ENCODE assay signal across 15 mouse cellular contexts in genomic region chr12:26877284-26877683, GRCm38 (mm10).
A peak's percentile ranks its signal among the peaks of the same experiment; 100 is the strongest.
DNase-seq lines count a peak whose midpoint lies in the region; ATAC-seq and TF ChIP-seq lines count a peak whose summit lies in the region.
"Had no signal": no experiment of that assay in that cellular context is flagged by ENCODE, and none has a peak within 500 bp of the region (broad histone marks: within the 10 kb centered on the region; RNA-seq: fewer than 3 reads in every experiment).

No protein-coding gene starts in this region.

- no peak for ATAC-seq in hindbrain, embryonic 11.5 days (ENCODE audit: low FRiP score)
- peak; percentile 33 for ATAC-seq in Patski
- peak; percentile 54 for ATAC-seq in forebrain, embryonic 16.5 days
- ATAC-seq in midbrain, embryonic 14.5 days (ENCODE audit: low FRiP score, low TSS enrichment): no peak
- no peak for ATAC-seq in liver, embryonic 11.5 days (replicated peaks; ENCODE audit: low FRiP score)

- WGBS in hindbrain, embryonic 10.5 days: 85% methylated on average over 3 of the region's 3 CpGs
- 84% methylated on average over 3 of the region's 3 CpGs for WGBS in hindbrain, embryonic 11.5 days
- 23% methylated on average over 3 of the region's 3 CpGs for WGBS in forebrain, embryonic 16.5 days
- WGBS in midbrain, embryonic 14.5 days: 57% methylated on average over 3 of the region's 3 CpGs
- 85% methylated on average over 3 of the region's 3 CpGs for WGBS in liver, embryonic 11.5 days
- WGBS in heart, adult 2 months: 82% methylated on average over 3 of the region's 3 CpGs

- TF ChIP-seq POLR2A in heart, adult 2 months (IDR thresholded peaks at IDR 0.05; ENCODE audit: insufficient read depth, low read depth, low read length): no peak

- no peak for TF ChIP-seq EP300 in heart, adult 2 months (IDR thresholded peaks at IDR 0.05; ENCODE audit: insufficient read depth, low read depth, low read length)

- no peak for DNase-seq in hindbrain, embryonic 10.5 days (ENCODE audit: low spot score)
- DNase-seq in hindbrain, embryonic 11.5 days (ENCODE audit: low spot score): no peak
- DNase-seq in Patski (ENCODE audit: low read depth, low spot score): no peak
- DNase-seq in midbrain, embryonic 14.5 days: no peak
- DNase-seq in cerebellum, postnatal 36 days: no peak
- no peak for DNase-seq in liver, embryonic 11.5 days (ENCODE audit: low spot score)
- no peak for DNase-seq in heart, adult 2 months
- DNase-seq: adrenal gland, adult 2 months; gastrocnemius, postnatal 36 days; heart, postnatal 14 days; kidney, postnatal 10 days; thymus, postnatal 4 days had no signal

- H3K4me1 ChIP-seq in hindbrain, embryonic 10.5 days (replicated peaks): peaks cover 32% of the 10 kb centered on the region
- no peaks in the 10 kb centered on the region for H3K4me1 ChIP-seq in hindbrain, embryonic 11.5 days (replicated peaks; ENCODE audit: control insufficient read depth, insufficient read depth, low read length)
- H3K4me1 ChIP-seq in forebrain, embryonic 16.5 days (replicated peaks; ENCODE audit: control insufficient read depth, insufficient read depth, low read length): peaks cover 21% of the 10 kb centered on the region
- peaks cover 13% of the 10 kb centered on the region; the same call in 1 of the 2 replicates for H3K4me1 ChIP-seq in midbrain, embryonic 14.5 days (ENCODE audit: control insufficient read depth, insufficient read depth, low read length)
- H3K4me1 ChIP-seq in liver, embryonic 11.5 days (replicated peaks; ENCODE audit: control insufficient read depth, insufficient read depth, low read length): no peaks in the 10 kb centered on the region
- no peaks in the 10 kb centered on the region for H3K4me1 ChIP-seq in heart, adult 2 months (ENCODE audit: control insufficient read depth, insufficient read depth, low read length)

- no peaks in the 10 kb centered on the region for H3K27me3 ChIP-seq in hindbrain, embryonic 10.5 days (ENCODE audit: insufficient read depth, poor library complexity, severe bottlenecking)
- no peaks in the 10 kb centered on the region for H3K27me3 ChIP-seq in hindbrain, embryonic 11.5 days (ENCODE audit: control insufficient read depth, insufficient read depth, low read length)
- no peaks in the 10 kb centered on the region for H3K27me3 ChIP-seq in Patski
- no peaks in the 10 kb centered on the region for H3K27me3 ChIP-seq in forebrain, embryonic 16.5 days (replicated peaks; ENCODE audit: control insufficient read depth, insufficient read depth, low read length)
- no peaks in the 10 kb centered on the region for H3K27me3 ChIP-seq in midbrain, embryonic 14.5 days (ENCODE audit: control insufficient read depth, insufficient read depth, low read length)
- H3K27me3 ChIP-seq in liver, embryonic 11.5 days (replicated peaks; ENCODE audit: control insufficient read depth, insufficient read depth, low read length): no peaks in the 10 kb centered on the region
- no peaks in the 10 kb centered on the region for H3K27me3 ChIP-seq in heart, adult 2 months (ENCODE audit: control insufficient read depth, insufficient read depth, low read length)
- H3K27me3 ChIP-seq: embryonic facial prominence, embryonic 12.5 days had no signal

- CTCF ChIA-PET in Patski (lab: Charles Lee): interaction anchor here (1.2 kb wide), 1 partner anchor 118 kb away, joined by 3 read pairs; no protein-coding TSS in a partner anchor

- H3K9ac ChIP-seq in hindbrain, embryonic 11.5 days (ENCODE audit: low read depth, low read length): no peak overlapping the region
- H3K9ac ChIP-seq in forebrain, embryonic 16.5 days (replicated peaks; ENCODE audit: low read depth, low read length): peak overlapping the region; percentile 46
- no peak overlapping the region for H3K9ac ChIP-seq in midbrain, embryonic 14.5 days (replicated peaks; ENCODE audit: low read length)
- H3K9ac ChIP-seq in liver, embryonic 11.5 days (ENCODE audit: low read depth, low read length): no peak overlapping the region
- H3K9ac ChIP-seq in heart, adult 2 months (ENCODE audit: low read depth, low read length): no peak overlapping the region
- H3K9ac ChIP-seq: embryonic facial prominence, embryonic 12.5 days had no signal

- in situ Hi-C loops in Patski (cut with MboI; ENCODE audit: low pct_unique_long_range_greater_than_20kb): no loop called here

- POLR2A ChIA-PET in Patski (lab: Charles Lee): no interaction called here

- no peaks in the 10 kb centered on the region for H3K79me2 ChIP-seq in heart, adult 2 months (replicated peaks; ENCODE audit: control insufficient read depth, insufficient read depth, low read length)

- peak overlapping the region; percentile 76 for H3K27ac ChIP-seq in hindbrain, embryonic 10.5 days
- H3K27ac ChIP-seq in hindbrain, embryonic 11.5 days (ENCODE audit: low read depth, low read length): no peak overlapping the region
- H3K27ac ChIP-seq in forebrain, embryonic 16.5 days (ENCODE audit: low read length): peak overlapping the region; percentile 97
- H3K27ac ChIP-seq in midbrain, embryonic 14.5 days (replicated peaks; ENCODE audit: low read depth, low read length): peak overlapping the region; percentile 72
- H3K27ac ChIP-seq in liver, embryonic 11.5 days (ENCODE audit: low read depth, low read length): no peak overlapping the region
- no peak overlapping the region for H3K27ac ChIP-seq in heart, adult 2 months
- H3K27ac ChIP-seq: embryonic facial prominence, embryonic 12.5 days had no signal

- no peak overlapping the region for H3K4me2 ChIP-seq in hindbrain, embryonic 11.5 days (replicated peaks; ENCODE audit: low read depth, low read length)
- H3K4me2 ChIP-seq in forebrain, embryonic 16.5 days (ENCODE audit: low read length): 0 out of 2 replicates have a peak overlapping the region, but pooled peaks have one; percentile 18
- H3K4me2 ChIP-seq in midbrain, embryonic 14.5 days (ENCODE audit: low read length): no peak overlapping the region
- H3K4me2 ChIP-seq in liver, embryonic 11.5 days: no peak overlapping the region
- H3K4me2 ChIP-seq: embryonic facial prominence, embryonic 12.5 days; heart, embryonic 11.5 days had no signal

- TF ChIP-seq CTCF in Patski (IDR thresholded peaks at IDR 0.05): no peak
- no peak for TF ChIP-seq CTCF in heart, adult 2 months (IDR thresholded peaks at IDR 0.05)

- H3K36me3 ChIP-seq in hindbrain, embryonic 10.5 days: no peaks in the 10 kb centered on the region
- no peaks in the 10 kb centered on the region for H3K36me3 ChIP-seq in hindbrain, embryonic 11.5 days (ENCODE audit: control insufficient read depth, insufficient read depth, low read length)
- H3K36me3 ChIP-seq in forebrain, embryonic 16.5 days (ENCODE audit: control insufficient read depth, insufficient read depth): no peaks in the 10 kb centered on the region
- no peaks in the 10 kb centered on the region for H3K36me3 ChIP-seq in midbrain, embryonic 14.5 days (ENCODE audit: control insufficient read depth, insufficient read depth, low read length)
- no peaks in the 10 kb centered on the region for H3K36me3 ChIP-seq in liver, embryonic 11.5 days (ENCODE audit: control insufficient read depth, insufficient read depth, low read length)
- no peaks in the 10 kb centered on the region for H3K36me3 ChIP-seq in heart, adult 2 months (ENCODE audit: control insufficient read depth, insufficient read depth, low read length)
- H3K36me3 ChIP-seq: embryonic facial prominence, embryonic 12.5 days had no signal

- H3K9me3 ChIP-seq in hindbrain, embryonic 10.5 days: no peaks in the 10 kb centered on the region
- H3K9me3 ChIP-seq in hindbrain, embryonic 11.5 days (ENCODE audit: control insufficient read depth, low read length): no peaks in the 10 kb centered on the region
- H3K9me3 ChIP-seq in forebrain, embryonic 16.5 days (ENCODE audit: control insufficient read depth, low read length): no peaks in the 10 kb centered on the region
- no peaks in the 10 kb centered on the region for H3K9me3 ChIP-seq in midbrain, embryonic 14.5 days (ENCODE audit: control insufficient read depth, low read length)
- H3K9me3 ChIP-seq in liver, embryonic 11.5 days (ENCODE audit: control insufficient read depth, low read length): no peaks in the 10 kb centered on the region
- H3K9me3 ChIP-seq: embryonic facial prominence, embryonic 12.5 days had no signal

- intact Hi-C loops in heart, adult 2 months (cut with DNase I): no loop called here

- H3K4me3 ChIP-seq in hindbrain, embryonic 10.5 days: no peak overlapping the region
- H3K4me3 ChIP-seq in hindbrain, embryonic 11.5 days (ENCODE audit: low read depth, low read length): no peak overlapping the region
- no peak overlapping the region for H3K4me3 ChIP-seq in forebrain, embryonic 16.5 days (replicated peaks; ENCODE audit: low read length)
- no peak overlapping the region for H3K4me3 ChIP-seq in midbrain, embryonic 14.5 days (replicated peaks; ENCODE audit: low read depth, low read length)
- H3K4me3 ChIP-seq in liver, embryonic 11.5 days (ENCODE audit: low read depth, low read length): no peak overlapping the region
- no peak overlapping the region for H3K4me3 ChIP-seq in heart, adult 2 months
- H3K4me3 ChIP-seq: embryonic facial prominence, embryonic 12.5 days had no signal

Comparison
In these comparisons a context has a peak if more than half of its experiments do, and no peak if none do; other contexts are left out.
1. H3K27ac ChIP-seq: peak in hindbrain, embryonic 10.5 days (single experiment), forebrain, embryonic 16.5 days (single experiment) and midbrain, embryonic 14.5 days (single experiment); none in hindbrain, embryonic 11.5 days (single experiment), liver, embryonic 11.5 days (single experiment) and heart, adult 2 months (single experiment).
2. ATAC-seq: peak in Patski (single experiment) and forebrain, embryonic 16.5 days (single experiment); none in hindbrain, embryonic 11.5 days (single experiment), midbrain, embryonic 14.5 days (single experiment) and liver, embryonic 11.5 days (single experiment).